ENCODE assay signal across 13 mouse cellular contexts in the genomic region with DNA sequence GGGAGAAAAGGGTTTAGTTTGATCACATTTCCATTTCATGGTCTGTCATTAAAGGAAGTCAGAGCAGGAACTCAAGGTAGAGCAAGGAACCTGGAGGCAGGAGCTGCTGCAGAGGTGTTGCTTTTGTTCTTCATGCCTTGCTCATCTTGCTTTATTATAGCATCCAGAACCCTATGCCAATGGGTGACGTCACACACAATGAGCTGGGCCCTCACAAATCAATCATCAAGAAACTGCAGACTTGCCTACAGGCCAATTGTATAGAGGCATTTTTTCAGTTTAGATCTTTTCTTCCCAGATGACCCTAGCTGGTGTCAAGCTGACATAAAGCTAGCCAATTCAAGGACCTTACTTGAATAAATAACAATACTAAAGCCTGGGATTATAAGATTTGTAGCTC.
"Had no signal": no experiment of that assay in that cellular context is flagged by ENCODE, and none has a peak within 500 bp of the region (broad histone marks: within the 10 kb centered on the region; RNA-seq: fewer than 3 reads in every experiment).

No protein-coding gene starts in this region.

- DNase-seq: lung, embryonic 14.5 days; lung, postnatal 10 days; lung, postnatal 4 days; midbrain, embryonic 14.5 days; retina, postnatal 1 day; right cerebral cortex, adult 18-20 months; right cerebral cortex, postnatal 25 days; right cerebral cortex, postnatal 4 days; spleen, adult 18-20 months; thymus, adult 18-20 months; thymus, postnatal 14 days; thymus, postnatal 36 days had no signal

- ATAC-seq: midbrain, embryonic 16.5 days had no signal
